Mouse (Mus musculus) neural tube, embryonic 13.5 days (tissue): Measurements from ENCODE around the gene Ttl. TPM values are rescaled to one million over a fixed set of nuclear protein-coding genes. Genes with fewer than 3 reads are reported as not detected.

Experiments
- ATAC-seq: fragments of 200-750 bp; cut with Nextera tagmentation; 2 replicates; pipeline ENCODE4 v1.8.0; 2017; ENCODE audit warnings: low read depth, mild to moderate bottlenecking, moderate TSS enrichment, moderate library complexity
- H3K27ac ChIP-seq: fragments of 300-500 bp; sonication (generic); replicated peaks from 2 replicates; pipeline ENCODE4 v1.5.1; 2015; ENCODE audit warnings: moderate library complexity, mild to moderate bottlenecking, inconsistent platforms
- H3K27me3 ChIP-seq: fragments of 300-500 bp; sonication (generic); 2 replicates; pipeline ENCODE4 v1.6.1; 2015; ENCODE audit warnings: mild to moderate bottlenecking, inconsistent platforms
- H3K36me3 ChIP-seq: fragments of 300-500 bp; sonication (generic); 2 replicates; pipeline ENCODE4 v1.6.1; 2015; ENCODE audit warnings: mild to moderate bottlenecking, inconsistent platforms
- H3K4me1 ChIP-seq: fragments of 300-500 bp; sonication (generic); replicated peaks from 2 replicates; pipeline ENCODE4 v1.6.1; 2015; ENCODE audit warnings: inconsistent platforms
- H3K4me2 ChIP-seq: fragments of 300-500 bp; sonication (generic); 2 replicates; pipeline ENCODE4 v1.6.1; 2015; ENCODE audit warnings: inconsistent platforms, mild to moderate bottlenecking, moderate library complexity
- H3K4me3 ChIP-seq: fragments of 300-500 bp; sonication (generic); 2 replicates; pipeline ENCODE4 v1.5.1; 2015; ENCODE audit warnings: mild to moderate bottlenecking, inconsistent platforms
- H3K9ac ChIP-seq: fragments of 300-500 bp; sonication (generic); 2 replicates; pipeline ENCODE4 v1.6.1; 2015; ENCODE audit warnings: moderate library complexity, mild to moderate bottlenecking, inconsistent platforms
- H3K9me3 ChIP-seq: fragments of 300-500 bp; sonication (generic); 2 replicates; pipeline ENCODE4 v1.6.1; 2016; ENCODE audit warnings: inconsistent platforms
- WGBS: fragments of 180-500 bp; shearing (Covaris S2); methylation state at CpG from one replicate; pipeline ENCODE4 v1.1.7; 2015; 5-methylcytosine and 5-hydroxymethylcytosine counted together
- polyA plus RNA-seq: library from polyadenylated mRNA; unstranded; fragments of >200 nt; fragmentation: Nextera tagmentation; extraction: Ambion mirVana; gene quantifications from 2 replicates; pipeline ENCODE4 v1.2.1, GENCODE M21; 2015

Ttl gene
- 32.4 and 33.1 TPM in 2 replicates for polyA plus RNA-seq

GRCm38 (mm10) chr2:129065437-129066282 lies at the start of gene Ttl:
TSS of gene Ttl (plus strand) at chr2:129065942.
- H3K36me3 ChIP-seq, result peaks cover 9% of the 10 kb centered on the region; the same call in 1 of the 2 replicates
- H3K4me1 ChIP-seq, result peaks cover 44% of the 10 kb centered on the region
- peak within 1 kb of the TSS; percentile 93 for H3K4me3 ChIP-seq
- H3K4me2 ChIP-seq, result peak within 1 kb of the TSS; percentile 79
- ATAC-seq, result peak; percentile 96
- H3K27me3 ChIP-seq, result no peaks in the 10 kb centered on the region
- peak within 1 kb of the TSS; percentile 88 for H3K27ac ChIP-seq
- no peaks in the 10 kb centered on the region for H3K9me3 ChIP-seq
- under 1% methylated on average over 62 of the region's 62 CpGs for WGBS
- peak within 1 kb of the TSS; percentile 94 for H3K9ac ChIP-seq

DNA sequence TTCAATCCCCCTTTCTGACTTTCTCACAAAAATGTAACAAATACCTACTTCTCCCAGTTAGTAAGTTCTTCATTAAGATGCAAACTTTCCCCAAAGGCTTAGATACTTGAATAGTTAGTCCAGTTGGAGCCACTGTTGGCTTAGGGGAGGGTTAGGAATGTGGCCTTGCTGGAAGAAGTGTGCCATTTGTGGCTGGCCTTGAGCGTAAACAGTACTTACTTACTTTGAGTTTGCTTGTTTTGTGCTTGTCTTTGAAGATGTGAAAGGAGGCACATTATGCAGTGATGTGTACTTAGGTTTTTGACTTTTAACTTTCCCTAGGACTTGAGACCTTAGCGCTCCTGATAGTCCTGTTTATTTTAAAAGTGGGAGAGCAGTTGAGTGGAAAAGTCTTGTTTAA lies 45.6 kb upstream of the Ttl start:
- 87% methylated on average over 2 of the region's 2 CpGs for WGBS
- no peaks in the 10 kb centered on the region for H3K27me3 ChIP-seq
- H3K36me3 ChIP-seq, result peaks cover 23% of the 10 kb centered on the region
- no peak overlapping the region for H3K9ac ChIP-seq
- H3K4me3 ChIP-seq, result no peak overlapping the region
- ATAC-seq, result no peak
- no peak overlapping the region for H3K27ac ChIP-seq
- no peaks in the 10 kb centered on the region for H3K4me1 ChIP-seq
- no peaks in the 10 kb centered on the region for H3K9me3 ChIP-seq
- H3K4me2 ChIP-seq, result no peak overlapping the region

DNA sequence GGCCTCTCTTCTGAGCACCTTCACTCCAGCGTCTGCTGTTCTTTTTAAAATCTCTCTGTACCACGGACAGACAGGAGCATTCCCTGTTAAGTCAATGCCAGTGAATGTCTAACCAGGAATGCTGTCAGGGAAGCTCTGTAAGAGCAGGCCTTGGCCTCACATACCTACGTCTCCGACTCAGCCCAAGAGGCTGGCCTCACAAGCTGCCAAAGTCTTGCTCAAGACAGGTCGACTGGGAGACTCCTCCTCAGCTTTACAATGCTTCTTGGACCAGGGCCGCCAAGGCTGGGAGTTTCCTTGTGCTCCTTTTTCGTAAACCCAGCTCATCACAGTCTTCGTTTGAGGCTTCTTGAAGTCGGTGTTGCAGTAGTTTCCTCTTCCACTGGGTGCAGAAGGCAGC lies 40.9 kb upstream of the Ttl start:
- Histone ChIP-seq H3K27ac (no peak overlapping the region), H3K36me3 (peaks cover 7% of the 10 kb centered on the region; the same call in 1 of the 2 replicates), H3K4me1 (no peaks in the 10 kb centered on the region), H3K9me3 (no peaks in the 10 kb centered on the region), H3K4me3 (no peak overlapping the region), H3K27me3 (no peaks in the 10 kb centered on the region), H3K4me2 (no peak overlapping the region), H3K9ac (no peak overlapping the region)
- 85% methylated on average over 9 of the region's 9 CpGs for WGBS
- ATAC-seq, result no peak

- Histone ChIP-seq H3K27ac (no peak overlapping the region), H3K27me3 (peaks cover 40% of the 10 kb centered on the region), H3K36me3 (no peaks in the 10 kb centered on the region), H3K4me3 (no peak overlapping the region), H3K4me2 (no peak overlapping the region), H3K9me3 (no peaks in the 10 kb centered on the region), H3K9ac (no peak overlapping the region), H3K4me1 (peaks cover 16% of the 10 kb centered on the region)
- 81% methylated on average over 5 of the region's 5 CpGs for WGBS
- ATAC-seq, result no peak
These were observed 30.4 kb upstream of the Ttl start for GRCm38 (mm10) chr2:129035381-129035780.

- H3K4me3 ChIP-seq, result peak overlapping the region; percentile 44
- ATAC-seq, result no peak
- WGBS, result 32% methylated on average over 15 of the region's 15 CpGs
- no peak overlapping the region for H3K27ac ChIP-seq
- H3K27me3 ChIP-seq, result peaks cover 48% of the 10 kb centered on the region
- peak overlapping the region; percentile 74 for H3K4me2 ChIP-seq
- H3K9ac ChIP-seq, result peak overlapping the region; percentile 64
- H3K36me3 ChIP-seq, result no peaks in the 10 kb centered on the region
- H3K9me3 ChIP-seq, result no peaks in the 10 kb centered on the region
- peaks cover 16% of the 10 kb centered on the region for H3K4me1 ChIP-seq
These were observed 27.3 kb upstream of the Ttl start for GRCm38 (mm10) chr2:129038426-129038936.

DNA sequence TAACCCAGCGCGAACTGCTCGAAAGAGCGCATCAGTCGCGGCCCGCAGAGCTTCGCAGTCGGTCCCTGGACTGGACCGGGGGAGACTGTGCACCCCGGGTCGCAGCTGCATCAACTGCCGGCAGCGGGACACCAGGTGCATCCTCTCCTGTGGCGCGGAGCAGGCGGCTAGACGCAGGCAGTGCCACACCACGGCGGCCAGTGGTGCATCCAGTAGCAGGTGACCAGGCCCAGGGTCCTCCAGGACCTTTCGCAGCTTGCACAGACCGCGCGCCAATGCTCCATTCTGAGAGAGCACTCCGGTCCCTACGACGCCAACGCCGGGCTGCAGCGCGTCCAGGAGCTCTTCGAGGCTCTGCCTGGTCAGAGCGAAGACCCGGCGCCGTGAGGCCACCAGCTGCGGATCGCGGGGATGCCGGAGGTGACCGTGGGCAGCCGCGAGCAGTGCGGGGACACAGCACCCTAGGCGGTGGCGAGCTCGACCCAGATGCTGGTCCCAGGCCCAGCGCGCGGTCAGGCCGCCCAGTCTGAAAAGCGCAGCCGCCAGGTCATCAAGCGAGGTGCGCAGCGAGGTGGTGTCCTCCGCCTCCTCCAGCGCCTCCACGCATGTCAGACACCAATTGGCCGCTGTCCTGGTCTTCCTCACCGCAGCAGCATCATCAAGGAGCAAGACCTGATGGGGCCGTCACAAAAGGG lies 26.7 kb upstream of the Ttl start:
- H3K36me3 ChIP-seq, result no peaks in the 10 kb centered on the region
- H3K4me3 ChIP-seq, result peak overlapping the region; percentile 44
- H3K9ac ChIP-seq, result peak overlapping the region; percentile 64
- peaks cover 16% of the 10 kb centered on the region for H3K4me1 ChIP-seq
- peak overlapping the region; percentile 74 for H3K4me2 ChIP-seq
- H3K9me3 ChIP-seq, result no peaks in the 10 kb centered on the region
- H3K27me3 ChIP-seq, result peaks cover 48% of the 10 kb centered on the region
- ATAC-seq, result peak; percentile 88
- WGBS, result 2% methylated on average over 62 of the region's 62 CpGs
- no peak overlapping the region for H3K27ac ChIP-seq

DNA sequence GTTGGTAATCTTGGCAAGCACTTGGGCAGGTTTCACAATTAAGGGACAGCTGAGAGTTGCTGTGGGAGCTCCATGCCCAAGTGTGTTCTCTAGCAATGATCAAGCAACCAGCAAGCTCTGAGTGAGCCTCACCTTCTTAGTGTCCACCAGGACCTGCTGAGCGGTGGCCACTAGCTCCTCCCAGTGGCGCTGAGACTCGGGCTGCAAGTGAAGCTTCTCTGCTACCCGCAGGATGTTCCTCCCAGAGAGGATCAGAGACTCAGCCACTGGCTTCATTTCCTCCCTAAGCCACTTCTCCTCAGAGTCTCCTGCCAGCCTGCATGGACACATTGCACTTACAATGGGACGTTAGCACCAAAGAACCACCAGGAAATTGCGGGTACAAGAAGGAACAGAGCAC lies 25.2 kb upstream of the Ttl start:
- no peak overlapping the region for H3K4me3 ChIP-seq
- H3K9me3 ChIP-seq, result no peaks in the 10 kb centered on the region
- no peak overlapping the region for H3K4me2 ChIP-seq
- no peaks in the 10 kb centered on the region for H3K36me3 ChIP-seq
- H3K4me1 ChIP-seq, result peaks cover 16% of the 10 kb centered on the region
- peaks cover 48% of the 10 kb centered on the region for H3K27me3 ChIP-seq
- no peak overlapping the region for H3K9ac ChIP-seq
- ATAC-seq, result no peak
- WGBS, result 38% methylated on average over 6 of the region's 6 CpGs
- H3K27ac ChIP-seq, result no peak overlapping the region

DNA sequence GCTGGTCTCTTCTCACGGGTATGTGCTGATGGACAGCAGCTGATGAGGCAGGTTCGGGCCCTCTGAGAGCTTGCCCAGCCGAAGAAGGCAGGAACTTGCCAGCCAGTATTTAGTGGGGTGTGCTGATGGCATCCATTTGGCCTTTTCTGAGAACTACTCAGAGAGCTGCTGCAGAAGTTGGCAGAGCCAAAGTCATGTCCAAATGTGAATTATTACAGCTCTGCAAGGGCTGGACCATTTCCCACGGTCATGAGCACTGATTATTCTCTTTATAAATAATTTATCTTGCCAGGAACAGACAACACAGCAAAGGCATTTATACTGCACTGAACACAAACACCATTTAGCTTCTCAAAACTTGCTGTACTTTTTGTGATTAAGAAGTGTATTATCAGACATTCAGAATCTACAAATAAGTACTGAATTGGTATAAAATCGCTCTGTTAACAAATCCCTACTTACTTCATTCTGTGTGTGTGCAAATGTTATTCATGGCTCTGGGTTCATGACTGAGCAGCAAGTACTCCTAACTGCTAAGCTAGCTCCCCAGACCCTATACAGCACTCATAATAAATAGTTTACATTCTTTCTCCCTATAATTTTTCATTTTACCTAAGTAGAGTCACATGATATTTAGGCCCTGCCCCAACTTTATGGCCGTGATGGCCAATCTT lies 19.4 kb upstream of the Ttl start:
- WGBS, result 65% methylated on average over 6 of the region's 6 CpGs
- Histone ChIP-seq H3K9ac (no peak overlapping the region), H3K27me3 (no peaks in the 10 kb centered on the region), H3K9me3 (no peaks in the 10 kb centered on the region), H3K4me2 (no peak overlapping the region), H3K36me3 (no peaks in the 10 kb centered on the region), H3K27ac (no peak overlapping the region), H3K4me3 (no peak overlapping the region), H3K4me1 (no peaks in the 10 kb centered on the region)
- peak; percentile 43; the same call in 1 of the 2 replicates for ATAC-seq

DNA sequence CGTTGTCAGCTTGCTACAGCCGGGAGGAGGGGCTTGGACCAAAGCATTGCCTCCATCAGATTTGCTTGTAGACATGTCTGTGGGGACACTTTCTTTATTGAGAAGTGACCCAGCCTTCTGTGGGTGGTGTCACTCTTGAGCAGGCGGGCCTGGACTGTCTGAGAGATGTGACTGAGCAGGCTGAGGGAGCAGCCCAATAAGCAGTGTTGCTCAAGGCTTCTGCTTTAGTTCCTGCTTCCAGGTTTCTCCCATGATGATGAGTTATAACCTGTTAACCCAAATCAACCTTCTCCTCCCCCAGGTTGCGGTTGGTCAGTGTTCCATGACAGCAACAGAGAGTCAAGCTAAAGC lies 18.9 kb upstream of the Ttl start:
- ATAC-seq, result no peak

DNA sequence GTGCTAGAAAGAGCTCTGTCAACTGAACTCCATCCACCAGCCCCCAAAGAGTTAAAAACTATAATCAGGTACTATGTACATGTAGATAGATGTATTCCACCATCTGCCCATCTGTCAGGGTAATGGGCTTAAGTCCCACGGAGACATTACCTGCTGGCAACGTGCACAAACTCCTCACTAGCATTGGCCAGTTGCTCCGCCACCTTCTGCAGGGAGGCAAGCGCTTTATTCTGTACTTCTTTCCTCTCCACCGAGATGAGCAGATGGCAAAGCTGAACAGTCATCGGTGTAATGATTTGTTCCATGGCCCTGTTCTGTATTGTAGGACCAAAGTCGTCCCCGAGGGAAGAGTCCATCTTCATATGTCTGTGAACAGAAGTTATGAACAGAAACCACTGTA lies 17.9 kb upstream of the Ttl start, which contains the start of gene Vinac1:
Gene Vinac1, minus strand, starts transcription at position 362 of the 400 bp plus-strand sequence.
- Histone ChIP-seq H3K27me3 (no peaks in the 10 kb centered on the region), H3K27ac (no peak within 1 kb of the TSS), H3K4me3 (no peak within 1 kb of the TSS), H3K9me3 (no peaks in the 10 kb centered on the region), H3K9ac (no peak within 1 kb of the TSS), H3K4me2 (no peak within 1 kb of the TSS), H3K4me1 (no peaks in the 10 kb centered on the region), H3K36me3 (no peaks in the 10 kb centered on the region)
- 72% methylated on average over 8 of the region's 8 CpGs for WGBS
- ATAC-seq, result no peak

More for the DNA sequence above, 18.9 kb upstream of the Ttl start:
- no peak overlapping the region for H3K27ac ChIP-seq
- no peaks in the 10 kb centered on the region for H3K36me3 ChIP-seq
- H3K4me2 ChIP-seq, result no peak overlapping the region
- no peaks in the 10 kb centered on the region for H3K27me3 ChIP-seq
- no peaks in the 10 kb centered on the region for H3K4me1 ChIP-seq
- no peak overlapping the region for H3K9ac ChIP-seq
- no peaks in the 10 kb centered on the region for H3K9me3 ChIP-seq
- no peak overlapping the region for H3K4me3 ChIP-seq
- WGBS, result 89% methylated on average over 4 of the region's 4 CpGs

DNA sequence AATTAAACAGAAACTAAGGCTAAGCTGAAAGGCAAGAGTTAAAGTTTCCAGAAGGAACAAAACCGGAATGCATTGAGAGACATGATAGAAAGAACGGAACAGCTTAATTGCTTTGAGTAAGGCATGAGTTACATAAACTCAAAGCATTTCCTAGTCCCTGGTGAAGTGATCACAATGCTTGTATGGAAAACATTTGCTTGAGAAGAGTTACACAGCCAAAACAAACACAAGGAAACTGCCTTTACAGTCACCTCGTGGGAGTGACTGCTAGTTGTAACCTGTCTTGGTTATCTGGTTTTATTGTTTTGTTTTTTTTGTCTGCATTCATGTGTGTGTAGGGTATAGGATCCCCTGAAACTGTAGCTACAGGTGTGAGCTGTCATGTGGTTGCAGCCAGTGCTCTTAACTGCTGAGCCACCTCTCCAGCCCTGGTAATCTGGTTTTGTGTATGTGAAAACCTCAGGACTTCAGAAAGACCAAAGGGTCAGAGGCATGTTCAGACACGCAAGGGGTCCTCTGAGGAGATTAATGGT lies 13.2 kb upstream of the Ttl start:
- no peak for ATAC-seq
- H3K9me3 ChIP-seq, result peaks cover 6% of the 10 kb centered on the region; the same call in 1 of the 2 replicates
- no peaks in the 10 kb centered on the region for H3K36me3 ChIP-seq
- 70% methylated on average over 4 of the region's 4 CpGs for WGBS
- H3K27me3 ChIP-seq, result no peaks in the 10 kb centered on the region
- no peak overlapping the region for H3K4me2 ChIP-seq
- no peak overlapping the region for H3K9ac ChIP-seq
- H3K27ac ChIP-seq, result no peak overlapping the region
- no peak overlapping the region for H3K4me3 ChIP-seq
- H3K4me1 ChIP-seq, result no peaks in the 10 kb centered on the region
